Mouse (Mus musculus): Measurements from ENCODE around the gene Grip1.
"Not testable (repeated sequence)": the region's sequence is repeated elsewhere in the genome, so short reads cannot be mapped to it uniquely, and the experiment has no call there.

Grip1 gene

DNA sequence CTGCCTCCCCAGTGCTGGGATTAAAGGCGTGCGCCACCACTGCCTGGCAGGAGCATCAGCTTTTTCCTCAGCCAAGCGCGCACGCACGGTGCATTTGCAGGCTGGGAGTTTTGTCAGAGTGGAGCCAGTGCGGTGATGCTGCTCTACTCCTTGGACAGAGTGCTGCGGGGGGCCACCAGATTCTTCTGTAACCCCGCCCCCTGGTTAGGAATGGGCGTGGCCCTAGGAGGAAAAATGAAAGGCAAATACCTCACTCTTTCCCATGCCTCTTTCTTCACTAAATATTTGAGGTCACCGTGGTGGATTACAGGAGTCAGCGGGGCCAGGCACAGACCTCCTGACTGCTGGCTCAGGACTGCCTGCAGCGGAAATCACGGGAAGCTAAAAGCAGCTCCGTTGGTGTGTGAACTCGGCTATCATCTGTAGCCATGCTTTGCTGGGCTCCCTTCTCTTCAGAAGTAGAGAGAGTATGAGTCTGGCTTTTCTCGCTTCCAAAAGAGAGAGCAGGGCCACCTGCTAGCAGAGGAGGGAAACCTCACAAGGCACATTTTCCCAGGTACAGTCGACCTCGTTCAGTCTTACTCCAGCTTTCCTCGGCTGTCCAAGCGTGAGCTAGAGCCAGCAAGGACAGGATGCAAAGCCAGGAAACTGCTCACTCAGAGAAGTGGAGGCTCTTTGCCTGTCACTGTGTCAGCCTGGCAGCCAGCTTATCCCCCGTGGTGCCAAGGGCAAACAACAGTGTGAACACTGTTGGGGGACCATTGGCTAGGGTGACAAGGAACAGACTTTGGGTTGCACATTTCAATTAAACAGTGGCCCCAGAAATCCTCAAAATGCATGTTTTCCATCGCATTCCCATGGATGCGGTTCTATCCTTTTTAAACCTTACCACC is 607.9 kb downstream of the Grip1 start:
- no peak for DNase-seq (ENCODE audit: low read depth)

DNA sequence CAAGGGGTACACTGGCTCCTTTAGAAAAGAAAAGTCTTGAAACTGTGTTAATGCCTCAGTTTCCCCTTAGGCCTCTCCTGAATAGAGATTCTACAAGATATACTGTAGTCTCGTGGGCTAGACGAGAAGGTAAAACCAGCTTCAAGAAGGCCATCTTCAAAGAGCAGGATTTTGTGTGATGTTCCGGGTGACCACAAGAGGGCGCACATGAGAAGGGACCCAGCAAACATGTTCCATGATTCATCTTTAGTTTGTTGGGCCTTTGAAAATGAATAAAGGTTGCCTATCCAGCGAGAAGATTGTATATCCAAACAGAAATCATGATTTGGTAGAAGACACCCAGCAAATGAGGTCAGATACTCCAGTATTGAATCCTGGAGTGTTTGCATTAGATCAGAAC is 610.8 kb downstream of the Grip1 start:
- peak; percentile 39 for DNase-seq (ENCODE audit: low read depth)

- no peak for DNase-seq (ENCODE audit: low read depth)
Observed at GRCm38 (mm10) chr10:120066319-120066718, 612.7 kb downstream of the Grip1 start.

DNA sequence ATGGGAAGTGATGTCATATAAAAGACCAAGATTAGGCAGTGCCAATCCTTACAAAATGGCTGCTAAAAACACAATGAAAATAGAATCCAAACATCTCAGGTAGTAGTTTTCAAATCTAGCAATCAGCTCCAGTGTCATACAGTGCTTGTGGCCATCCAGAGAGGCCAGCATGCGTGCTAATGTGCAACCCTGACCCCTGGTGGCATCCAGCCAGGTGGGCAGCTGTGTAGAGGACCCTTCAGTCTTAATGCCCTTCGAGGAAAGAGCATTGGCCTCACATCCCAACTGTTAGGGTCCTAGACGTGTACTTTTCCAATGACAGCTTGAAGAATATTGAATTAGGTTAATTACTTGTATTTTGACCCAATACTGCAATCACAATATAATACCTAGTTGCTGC is 624.2 kb downstream of the Grip1 start:
- DNase-seq (ENCODE audit: low read depth) = no peak

DNA sequence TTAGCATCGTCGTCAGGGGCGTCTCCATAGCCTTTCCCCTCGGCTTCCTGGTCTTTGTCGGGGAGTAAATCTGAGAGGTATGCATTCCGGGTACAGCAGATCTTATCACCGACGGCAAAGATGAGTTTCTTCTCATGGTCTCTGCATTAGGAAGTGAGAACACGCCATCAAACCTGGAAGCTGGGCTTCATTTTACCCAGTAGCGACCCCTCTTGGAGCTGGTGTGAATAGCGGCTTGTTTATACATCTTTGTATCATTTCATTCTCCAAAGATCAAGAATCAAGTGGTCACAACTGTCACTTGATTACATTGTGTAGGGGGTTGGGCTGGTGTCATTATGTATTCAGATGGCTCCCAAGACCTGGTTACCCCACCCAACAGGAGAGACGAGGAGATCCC is 638.9 kb downstream of the Grip1 start:
- DNase-seq (ENCODE audit: low read depth) = no peak

DNA sequence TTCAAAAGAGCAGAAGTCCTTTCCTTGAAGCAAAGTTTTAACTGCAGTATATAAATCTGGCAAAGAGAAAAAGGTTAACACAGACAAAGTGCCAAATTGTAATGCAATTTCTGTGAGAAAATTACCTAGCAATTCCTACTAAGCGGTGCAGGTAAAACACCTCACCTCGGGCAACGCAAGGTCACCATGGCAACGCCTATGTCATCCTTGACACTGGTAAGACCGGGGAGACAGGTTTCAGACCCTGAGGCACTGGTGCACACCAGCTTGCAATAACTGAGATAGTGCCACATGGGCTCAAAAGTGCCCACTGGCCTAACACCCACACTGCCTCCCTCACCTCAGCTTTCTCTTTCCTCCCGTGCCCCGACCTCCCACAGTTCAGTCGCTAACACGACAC is 641.5 kb downstream of the Grip1 start:
- no peak for DNase-seq (ENCODE audit: low read depth)

DNA sequence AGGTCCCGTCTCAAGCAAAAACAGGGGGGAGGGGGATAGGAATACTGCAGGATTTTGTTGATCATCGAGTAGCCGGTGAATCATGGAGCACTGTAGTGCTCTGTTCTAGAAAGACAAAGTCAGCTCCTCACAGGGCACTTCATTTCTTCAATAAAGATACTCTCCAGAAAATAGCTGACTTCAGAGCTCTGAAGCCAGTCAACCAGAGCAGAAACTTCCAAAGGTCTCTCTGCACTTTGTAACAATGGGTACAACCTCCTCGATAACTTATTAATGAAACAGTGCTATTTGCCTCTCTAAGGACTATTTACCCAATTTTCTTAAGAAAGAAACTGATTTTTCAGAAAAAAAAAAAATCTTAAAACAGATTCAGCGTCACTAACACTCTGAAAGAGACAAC is 642.1 kb downstream of the Grip1 start:
- no peak for DNase-seq (ENCODE audit: low read depth)

DNA sequence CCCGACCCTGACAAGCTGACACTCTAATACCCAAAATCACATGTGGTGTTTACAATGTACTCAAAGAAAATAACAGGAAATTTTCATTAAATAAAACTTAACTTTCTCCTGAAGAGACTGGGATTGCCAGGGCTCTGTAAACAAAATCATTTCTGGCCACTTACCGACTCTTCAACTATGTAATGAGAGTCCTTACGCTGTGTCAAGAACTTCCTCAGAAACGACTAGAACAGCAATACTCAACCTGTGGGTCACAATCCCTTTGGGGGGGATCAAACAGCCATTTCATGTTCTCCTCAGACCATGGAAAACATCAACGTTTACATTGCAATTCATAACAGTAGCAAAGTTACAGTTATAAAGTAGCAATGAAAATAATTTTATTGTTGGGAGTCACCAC is 643.9 kb downstream of the Grip1 start:
- DNase-seq (ENCODE audit: low read depth) = no peak

- DNase-seq (ENCODE audit: low read depth) = no peak
Observed at GRCm38 (mm10) chr10:120100806-120101205, 647.2 kb downstream of the Grip1 start.

DNA sequence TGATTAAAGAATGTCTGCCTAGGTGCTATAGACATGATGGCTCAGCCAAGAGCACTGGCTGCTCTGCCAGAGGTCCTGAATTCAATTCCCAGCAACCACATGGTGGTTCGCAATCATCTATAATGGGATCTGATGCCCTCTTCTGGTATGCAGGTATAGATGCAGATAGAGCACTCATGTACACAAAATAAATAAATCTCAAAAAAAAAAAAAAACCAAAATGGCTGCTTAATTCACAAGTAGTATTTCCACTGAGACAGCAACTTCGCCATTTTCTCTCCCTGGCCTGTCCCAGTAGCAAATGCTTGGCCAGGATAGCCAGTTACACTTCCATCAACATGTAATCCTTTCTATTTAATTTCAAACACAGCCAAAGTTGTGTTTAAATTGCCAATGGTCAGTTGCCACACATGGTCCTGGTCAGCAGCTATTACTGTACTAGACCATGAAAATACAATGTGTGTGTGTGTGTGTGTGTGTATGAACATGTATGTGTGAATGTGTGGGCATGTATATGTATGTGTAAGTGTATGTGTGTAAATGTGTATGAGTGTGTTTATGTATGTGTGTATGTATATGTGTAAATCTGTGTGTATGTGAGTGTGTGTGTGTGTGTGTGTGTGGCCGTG is 658.2 kb downstream of the Grip1 start:
- DNase-seq (ENCODE audit: low read depth) = no peak

DNA sequence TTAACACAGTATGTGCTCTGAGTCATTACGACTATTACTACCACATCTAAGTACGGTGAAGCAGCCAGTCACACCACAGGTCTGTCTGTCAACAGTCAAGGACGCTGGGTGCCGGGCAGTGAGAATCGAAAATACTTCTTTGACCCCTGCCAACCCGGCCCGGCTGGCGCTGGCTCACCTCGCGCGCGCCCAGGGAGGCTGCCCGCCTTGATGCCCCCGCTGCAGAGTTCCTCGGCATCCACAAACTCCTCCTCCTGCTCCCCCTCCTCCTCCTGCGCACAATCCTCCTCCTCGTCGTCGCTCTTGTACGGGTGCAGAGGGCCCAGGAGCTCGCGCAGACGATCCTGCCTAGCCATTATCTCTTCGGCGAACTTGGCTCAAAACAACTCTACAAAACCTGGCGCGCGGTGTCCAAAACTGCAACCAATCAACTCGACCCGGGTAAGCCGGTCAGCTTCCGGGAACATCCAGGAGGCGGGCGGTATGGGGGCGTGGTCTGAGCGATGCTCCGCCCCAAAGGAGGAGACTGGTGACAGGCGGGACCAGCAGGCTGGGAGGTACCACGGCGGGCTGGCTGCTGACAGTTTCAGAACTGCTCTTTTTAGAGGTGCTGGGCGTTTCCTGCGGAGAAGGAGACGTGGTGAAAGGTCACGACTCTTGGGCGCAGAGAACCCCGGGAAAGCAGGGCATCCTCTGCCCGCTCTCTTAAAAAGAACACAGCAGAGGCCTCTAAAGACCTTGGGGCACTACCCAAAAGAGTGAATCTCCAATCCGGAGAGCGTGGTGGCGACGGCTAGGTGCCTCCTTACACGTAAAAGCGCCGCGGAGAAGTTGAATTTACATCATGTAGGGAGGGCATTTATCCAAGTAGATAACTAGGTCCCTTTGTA is 659.1 kb downstream of the Grip1 start, which contains the start of gene Helb:
Gene Helb, minus strand, starts transcription at position 481 of the 890 bp plus-strand sequence.
- DNase-seq (ENCODE audit: low read depth) = peak; percentile 97

- not testable (repeated sequence) for DNase-seq (ENCODE audit: low read depth)
Observed at GRCm38 (mm10) chr10:120113482-120113881, 659.9 kb downstream of the Grip1 start.

DNA sequence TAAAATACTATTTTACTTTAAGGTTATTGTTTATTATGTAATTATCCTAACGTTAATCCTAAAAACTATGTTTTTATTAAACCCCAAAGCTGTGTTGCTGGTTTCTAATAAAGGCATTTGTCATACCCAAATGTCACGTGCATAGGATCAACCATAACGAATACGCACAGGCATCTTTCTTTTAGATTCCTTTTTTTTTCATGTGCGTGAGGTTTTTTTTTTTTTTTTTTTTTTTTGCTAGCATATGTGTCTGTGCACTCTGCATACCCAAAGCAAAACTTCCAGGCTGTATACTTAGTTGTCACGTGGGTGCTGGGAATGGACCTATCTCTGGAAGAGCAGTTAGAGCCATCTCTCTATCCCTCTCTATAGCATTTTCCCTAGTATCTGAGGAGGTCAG is 660.4 kb downstream of the Grip1 start:
- no peak for DNase-seq (ENCODE audit: low read depth)

GRCm38 (mm10) chr10:120114493-120114892 is 660.9 kb downstream of the Grip1 start:
- DNase-seq (ENCODE audit: low read depth) = no peak

- DNase-seq (ENCODE audit: low read depth) = no peak
Observed at GRCm38 (mm10) chr10:120115249-120115648, 661.6 kb downstream of the Grip1 start.

- DNase-seq (ENCODE audit: low read depth) = no peak
Observed at GRCm38 (mm10) chr10:120123721-120124120, 670.1 kb downstream of the Grip1 start.

DNA sequence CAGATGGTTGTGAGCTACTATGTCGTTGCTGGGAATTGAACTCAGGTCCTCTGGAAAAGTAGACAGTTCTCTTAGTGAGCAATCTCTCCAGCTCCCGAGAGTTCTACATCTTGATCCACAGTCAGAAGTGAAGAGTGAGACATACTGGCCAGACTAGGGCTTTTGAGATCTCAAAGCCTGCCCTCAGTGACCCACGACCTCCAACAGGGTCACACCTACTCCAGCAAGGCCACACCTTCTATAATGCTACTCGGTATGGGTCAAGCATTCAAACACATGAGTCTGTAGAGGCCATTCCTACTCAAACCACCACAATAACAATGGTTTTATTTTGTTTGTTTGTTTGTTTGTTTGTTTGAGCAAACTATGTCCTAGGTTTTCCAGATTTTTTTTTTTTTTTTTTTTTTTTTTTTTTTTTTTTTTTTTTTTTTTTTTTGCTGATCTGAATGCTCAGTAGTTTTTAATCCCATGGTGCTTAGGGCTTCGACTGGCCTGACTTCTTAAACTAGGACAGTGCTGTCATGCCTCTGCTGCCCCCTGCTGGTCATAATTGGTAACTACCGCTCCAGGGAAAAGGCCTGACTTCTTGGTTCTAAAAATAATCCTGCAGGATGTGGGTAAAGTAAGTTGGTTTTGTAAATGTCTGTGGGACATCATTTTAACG is 671.3 kb downstream of the Grip1 start:
- peak; percentile 76 for DNase-seq (ENCODE audit: low read depth)

DNA sequence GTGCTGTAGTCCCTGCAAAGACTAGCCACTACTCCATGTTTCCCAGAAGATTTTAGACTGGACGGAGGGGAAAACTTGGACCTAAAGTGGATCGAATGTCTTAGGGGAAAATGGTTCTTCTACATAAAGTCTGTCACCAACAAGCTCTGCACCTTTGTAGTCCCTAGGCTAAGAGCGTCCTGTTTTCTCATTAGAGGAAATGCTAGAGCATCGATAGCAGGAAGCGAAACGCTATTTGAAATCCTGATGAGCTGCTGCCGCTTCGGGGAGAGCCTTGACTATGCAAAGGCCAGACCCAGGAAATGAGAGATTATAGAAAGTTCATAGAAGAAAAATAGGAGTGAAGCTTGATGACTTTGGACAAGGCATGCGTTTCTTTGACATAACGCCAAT is 671.8 kb downstream of the Grip1 start:
- no peak for DNase-seq (ENCODE audit: low read depth)

DNA sequence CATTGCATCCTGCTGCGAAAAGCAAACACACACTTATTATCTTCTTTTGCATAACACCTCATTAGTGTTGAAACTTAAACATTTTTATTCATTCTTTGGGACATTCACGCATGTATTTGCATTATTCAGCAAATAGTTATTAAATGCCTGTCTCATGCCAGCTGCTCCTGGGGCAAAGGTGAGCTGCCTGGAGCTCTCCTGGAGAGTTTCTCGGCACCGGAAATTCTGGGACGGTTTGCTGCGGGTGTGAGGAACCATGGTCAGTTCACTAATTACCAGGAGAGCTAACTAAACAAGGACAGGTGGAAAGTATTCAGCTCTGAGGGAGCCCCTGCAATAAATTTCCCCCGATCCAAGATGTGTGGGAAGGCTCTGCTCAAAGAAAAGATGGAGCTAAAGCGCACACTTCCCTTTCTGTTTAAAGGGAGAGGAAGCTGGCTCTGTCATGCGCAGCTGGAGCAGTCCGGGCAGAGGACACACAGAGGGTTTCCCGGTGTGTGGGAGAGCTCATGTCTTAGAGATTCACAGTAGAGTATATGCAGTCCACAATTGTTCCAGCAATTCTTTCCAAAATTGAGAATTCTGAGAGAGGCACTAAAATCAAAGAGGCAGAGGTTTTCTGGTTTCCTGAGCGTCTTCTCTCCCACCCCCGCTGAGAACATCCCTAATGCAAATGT is 675.1 kb downstream of the Grip1 start:
- no peak for DNase-seq (ENCODE audit: low read depth)

GRCm38 (mm10) chr10:120130621-120131020 is 677.0 kb downstream of the Grip1 start:
- no peak for DNase-seq (ENCODE audit: low read depth)

GRCm38 (mm10) chr10:120133697-120134096 is 680.1 kb downstream of the Grip1 start:
- no peak for DNase-seq (ENCODE audit: low read depth)

All from c-Kit-positive CD71-negative TER-119-negative erythroid progenitor cells, embryonic 14.5 days (primary cell).